Mouse (Mus musculus): ENCODE data around the gene Grasp. TPM values are rescaled to one million over a fixed set of nuclear protein-coding genes. Genes with fewer than 3 reads are reported as not detected.

The Grasp gene
- polyA plus RNA-seq (2021; fragmentation: Nextera tagmentation) = 5.3 and 56.5 TPM in 2 replicates
- long read RNA-seq, experiment 1, transcript Grasp-201 (8 exons, 2,033 nt) = major isoform, 172 of 189 reads
- long read RNA-seq, experiment 1, partial matches to known transcripts = 8 of 189 reads
- long read RNA-seq, experiment 1, other reads (novel, unspliced or antisense) = 9 of 189 reads
- long read RNA-seq, experiment 2, partial matches to known transcripts = 3 of 6 reads
- long read RNA-seq, experiment 2, other reads (novel, unspliced or antisense) = 0 of 6 reads

DNA sequence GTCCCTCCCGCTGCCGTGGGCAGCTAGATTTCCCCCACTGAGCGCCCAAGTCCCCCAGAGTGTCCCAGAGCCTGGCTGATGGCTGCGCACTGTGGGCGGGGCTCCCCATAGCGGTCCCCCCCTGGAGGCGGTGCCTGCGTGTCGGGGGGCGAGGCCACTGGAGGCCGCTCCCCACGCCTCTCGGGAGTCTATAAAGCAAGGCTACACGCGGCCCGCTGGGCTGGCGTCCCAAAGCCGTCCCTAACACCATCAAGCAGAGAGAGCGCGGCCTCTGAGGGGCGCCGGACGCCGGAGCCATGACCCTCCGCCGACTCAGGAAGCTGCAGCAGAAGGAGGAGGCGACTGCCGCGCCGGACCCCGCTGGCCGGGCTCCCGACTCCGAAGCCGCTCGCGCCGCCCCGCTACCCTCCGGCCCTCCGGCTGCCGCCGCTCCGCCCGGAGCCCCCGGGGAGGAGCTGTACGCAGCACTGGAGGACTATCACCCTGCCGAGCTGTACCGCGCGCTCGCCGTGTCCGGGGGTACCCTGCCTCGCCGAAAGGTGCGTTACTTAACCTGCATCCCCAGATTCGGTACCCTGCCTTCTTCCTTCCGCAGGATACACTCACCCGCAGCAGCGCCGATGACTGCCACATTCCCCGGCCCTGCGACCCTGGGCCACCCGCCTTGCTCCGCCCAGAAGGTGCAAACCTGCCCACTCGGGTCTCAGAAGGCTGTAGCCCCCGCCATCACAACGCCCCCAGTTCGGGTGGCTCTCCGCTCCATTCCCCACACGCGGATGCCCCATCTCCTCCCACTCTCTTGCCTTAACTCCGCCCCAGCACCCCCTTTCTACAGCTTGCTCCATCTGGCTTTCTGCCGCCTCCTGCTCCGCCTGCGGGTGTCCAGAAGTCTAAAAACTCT lies at the start of gene Grasp:
Gene Grasp, plus strand, starts transcription at position 183 of the 901 bp plus-strand sequence.

DNA sequence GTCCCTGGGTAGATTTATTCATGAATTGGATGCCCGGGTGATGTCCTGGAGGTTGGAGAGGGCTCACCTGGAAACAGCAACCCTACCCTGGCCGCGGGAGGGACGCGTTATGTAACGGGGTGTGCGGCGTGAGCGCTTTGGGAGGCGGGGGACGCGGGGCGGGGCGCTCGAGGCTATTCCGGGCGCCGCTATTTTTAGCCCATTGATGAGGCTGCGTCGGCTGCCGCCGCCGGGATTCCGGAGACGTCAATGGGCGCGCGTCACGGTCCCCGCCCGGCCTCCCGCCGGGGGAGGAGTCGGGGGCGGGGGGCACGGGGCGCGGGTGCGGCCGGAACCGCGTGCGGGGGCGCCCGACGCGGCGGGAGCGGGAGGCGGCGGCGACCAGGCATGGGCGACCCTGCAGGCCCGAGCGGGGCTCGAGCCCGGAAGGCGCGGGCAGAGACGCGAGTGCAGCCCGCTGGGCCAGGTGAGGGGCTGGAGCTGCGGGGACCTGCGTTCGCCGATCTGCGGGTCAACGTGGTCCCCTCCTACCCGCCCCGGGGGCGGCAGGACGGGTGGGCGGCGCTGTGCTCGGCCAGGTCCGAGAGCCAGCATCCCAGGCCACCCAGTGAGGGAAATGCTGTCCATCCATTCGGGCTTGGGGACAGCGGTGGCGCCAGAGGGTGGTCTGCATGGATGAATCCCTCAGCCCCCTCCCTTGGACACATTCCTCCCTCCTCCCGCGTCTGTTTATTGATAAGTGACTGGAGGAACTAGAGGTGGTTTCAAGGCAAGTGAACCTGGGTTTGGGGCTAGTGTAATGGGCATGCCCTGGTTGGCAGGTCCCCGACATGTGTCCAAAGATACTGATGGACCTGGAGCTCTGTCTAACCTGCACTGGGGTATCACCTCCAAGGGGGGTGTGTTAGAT lies 30.2 kb downstream of the Grasp start, which contains the start of gene Nr4a1:
Gene Nr4a1, plus strand, starts transcription at position 384 of the 910 bp plus-strand sequence.

Other genes with a start within 250 kb of the Grasp start
- gene Gm47841, start 176.8 kb upstream of the Grasp start, polyA plus RNA-seq (2021; fragmentation: Nextera tagmentation) = not detected in 2 replicates
- 0.06 TPM in 1 of 2 replicates, not detected in the other for gene Fignl2, start 145.6 kb upstream of the Grasp start, polyA plus RNA-seq (2021; fragmentation: Nextera tagmentation)
- gene Ankrd33, start 108.4 kb upstream of the Grasp start, polyA plus RNA-seq (2021; fragmentation: Nextera tagmentation) = not detected in 2 replicates
- gene Acvrl1, start 95.7 kb upstream of the Grasp start, polyA plus RNA-seq (2021; fragmentation: Nextera tagmentation) = 4.6 and 7.0 TPM in 2 replicates
- 6.7 and 6.9 TPM in 2 replicates for gene Acvr1b, start 50.1 kb upstream of the Grasp start, polyA plus RNA-seq (2021; fragmentation: Nextera tagmentation)
- 39.6 and 145 TPM in 2 replicates for gene Nr4a1, start 30.1 kb downstream of the Grasp start, polyA plus RNA-seq (2021; fragmentation: Nextera tagmentation)
- gene Atg101, start 60.1 kb downstream of the Grasp start, polyA plus RNA-seq (2021; fragmentation: Nextera tagmentation) = 65.5 and 70.6 TPM in 2 replicates
- gene 6030408B16Rik, start 69.0 kb downstream of the Grasp start, polyA plus RNA-seq (2021; fragmentation: Nextera tagmentation) = 0.29 and 0.34 TPM in 2 replicates
- 0.85 and 2.8 TPM in 2 replicates for gene Krt80, start 146.0 kb downstream of the Grasp start, polyA plus RNA-seq (2021; fragmentation: Nextera tagmentation)
- gene Krt7, start 186.9 kb downstream of the Grasp start, polyA plus RNA-seq (2021; fragmentation: Nextera tagmentation) = 0.04 TPM in 1 of 2 replicates, not detected in the other
- gene Krt87, start 214.6 kb downstream of the Grasp start, polyA plus RNA-seq (2021; fragmentation: Nextera tagmentation) = 0.09 TPM in 1 of 2 replicates, not detected in the other
- not detected in 2 replicates for gene Krt88, start 223.6 kb downstream of the Grasp start, polyA plus RNA-seq (2021; fragmentation: Nextera tagmentation)
- not detected in 2 replicates for gene Krt81, start 239.6 kb downstream of the Grasp start, polyA plus RNA-seq (2021; fragmentation: Nextera tagmentation)
- gene Krt86, start 249.3 kb downstream of the Grasp start, polyA plus RNA-seq (2021; fragmentation: Nextera tagmentation) = not detected in 2 replicates

All from left cerebral cortex, adult 6 months (tissue).